Mouse (Mus musculus): ENCODE results near the gene Grid1. TPM values are rescaled to one million over a fixed set of nuclear protein-coding genes. Genes with fewer than 3 reads are reported as not detected.

Grid1 gene
- polyA plus RNA-seq, 1 experiment from 2014 or later = 0.28 TPM

DNA sequence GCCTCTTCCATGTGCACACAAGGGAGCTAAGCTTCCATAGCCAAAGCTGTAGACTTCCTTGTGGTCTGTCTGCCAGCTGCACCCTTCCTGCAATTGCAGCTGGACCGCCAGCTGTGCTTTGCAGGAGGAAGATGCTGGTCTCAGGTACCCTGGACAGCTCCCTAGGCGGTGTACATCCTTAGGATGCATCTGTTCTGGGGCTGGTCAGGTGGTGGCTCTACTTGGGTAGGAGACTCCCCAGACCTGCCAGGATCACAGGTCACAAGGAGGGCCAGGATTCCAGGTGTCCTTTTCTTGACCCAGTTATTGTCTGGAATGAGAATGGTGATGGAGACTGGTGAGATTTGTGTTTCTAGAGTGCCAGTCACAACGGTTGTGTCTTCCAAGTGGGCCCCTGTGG, 3.6 kb upstream of the Grid1 start:
- peak; percentile 13 for DNase-seq (ENCODE audit: low spot score)
- WGBS = 43% methylated on average over 3 of the region's 3 CpGs
- H3K27me3 ChIP-seq (ENCODE audit: low read depth, poor library complexity, severe bottlenecking) = peaks cover 76% of the 10 kb centered on the region
- no peak overlapping the region for H3K4me3 ChIP-seq
- no peaks in the 10 kb centered on the region for H3K36me3 ChIP-seq
- H3K27ac ChIP-seq (replicated peaks) = no peak overlapping the region
- no peaks in the 10 kb centered on the region for H3K9me3 ChIP-seq (replicated peaks)
- peaks cover 25% of the 10 kb centered on the region for H3K4me1 ChIP-seq

GRCm38 (mm10) chr14:34818387-34818980, 1.4 kb upstream of the Grid1 start:
- WGBS = 5% methylated on average over 9 of the region's 9 CpGs
- Histone ChIP-seq H3K27ac (replicated peaks) (0 out of 2 replicates have a peak overlapping the region, but pooled peaks have one; percentile 82), H3K4me3 (peak overlapping the region; percentile 75), H3K4me1 (peaks cover 39% of the 10 kb centered on the region), H3K36me3 (no peaks in the 10 kb centered on the region), H3K9me3 (replicated peaks) (no peaks in the 10 kb centered on the region), H3K27me3 (ENCODE audit: low read depth, poor library complexity, severe bottlenecking) (peaks cover 94% of the 10 kb centered on the region)
- no peak for DNase-seq (ENCODE audit: low spot score)

- 6% methylated on average over 66 of the region's 85 CpGs for WGBS
- H3K36me3 ChIP-seq = no peaks in the 10 kb centered on the region
- peaks cover 43% of the 10 kb centered on the region for H3K4me1 ChIP-seq
- peak; percentile 80 for DNase-seq (ENCODE audit: low spot score)
- peak overlapping the region; percentile 75 for H3K4me3 ChIP-seq
- H3K27me3 ChIP-seq (ENCODE audit: low read depth, poor library complexity, severe bottlenecking) = peaks cover 100% of the 10 kb centered on the region
- peak overlapping the region; percentile 82 for H3K27ac ChIP-seq (replicated peaks)
- no peaks in the 10 kb centered on the region for H3K9me3 ChIP-seq (replicated peaks)
Observed at GRCm38 (mm10) chr14:34819121-34819918, 588 bp upstream of the Grid1 start.

DNA sequence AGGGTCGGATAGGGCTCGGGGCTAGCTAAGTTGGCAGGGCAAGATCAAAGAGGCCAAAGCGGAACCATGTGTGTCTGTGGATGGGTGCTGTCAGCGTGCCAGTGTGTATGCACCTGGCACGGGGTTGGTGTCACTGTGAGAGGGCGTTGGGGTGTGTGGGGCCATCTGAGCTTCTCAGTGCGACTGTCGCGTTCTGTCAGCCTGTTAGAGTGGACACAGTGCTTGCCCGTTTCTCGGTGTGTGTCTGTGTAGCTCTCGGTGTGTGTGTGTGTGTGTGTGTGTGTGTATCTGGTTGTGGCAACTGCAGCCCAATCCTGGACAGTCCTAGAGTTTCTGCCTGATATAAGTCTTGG, 721 bp downstream of the Grid1 start:
- Histone ChIP-seq H3K4me3 (peak overlapping the region; percentile 75), H3K9me3 (replicated peaks) (no peaks in the 10 kb centered on the region), H3K27me3 (ENCODE audit: low read depth, poor library complexity, severe bottlenecking) (peaks cover 92% of the 10 kb centered on the region), H3K4me1 (peaks cover 43% of the 10 kb centered on the region), H3K36me3 (no peaks in the 10 kb centered on the region), H3K27ac (replicated peaks) (peak overlapping the region; percentile 82; the same call in 1 of the 2 replicates)
- no peak for DNase-seq (ENCODE audit: low spot score)
- WGBS = under 1% methylated on average over 12 of the region's 12 CpGs

GRCm38 (mm10) chr14:34821131-34821790, 1.4 kb downstream of the Grid1 start:
- H3K4me1 ChIP-seq = peaks cover 48% of the 10 kb centered on the region
- H3K9me3 ChIP-seq (replicated peaks) = no peaks in the 10 kb centered on the region
- H3K36me3 ChIP-seq = no peaks in the 10 kb centered on the region
- WGBS = under 1% methylated on average over 26 of the region's 26 CpGs
- H3K27ac ChIP-seq (replicated peaks) = no peak overlapping the region
- H3K4me3 ChIP-seq = peak overlapping the region; percentile 75
- DNase-seq (ENCODE audit: low spot score) = peak; percentile 37
- H3K27me3 ChIP-seq (ENCODE audit: low read depth, poor library complexity, severe bottlenecking) = peaks cover 91% of the 10 kb centered on the region

DNA sequence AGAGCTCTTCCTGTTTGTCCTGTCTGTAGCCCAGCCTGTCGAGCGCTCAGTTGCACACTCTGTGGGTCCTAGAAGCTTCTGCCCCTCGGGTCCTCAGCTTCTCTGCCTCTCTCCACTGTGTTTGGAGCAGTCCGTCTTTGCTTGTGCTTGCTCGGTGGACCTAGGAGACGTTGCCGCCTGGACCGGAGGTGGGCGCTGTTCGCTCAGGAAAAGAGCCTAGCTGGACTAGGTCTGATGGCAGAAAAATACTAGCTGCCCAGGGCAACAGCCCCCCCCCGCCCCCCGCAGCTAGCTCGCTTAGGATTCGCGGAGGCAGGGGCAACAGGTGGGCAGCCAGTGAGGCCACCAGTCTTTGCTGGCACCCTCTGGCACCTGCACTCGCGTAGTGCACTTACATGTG, 3.2 kb downstream of the Grid1 start:
- peak overlapping the region; percentile 46 for H3K4me3 ChIP-seq
- DNase-seq (ENCODE audit: low spot score) = peak; percentile 78
- no peaks in the 10 kb centered on the region for H3K9me3 ChIP-seq (replicated peaks)
- H3K27me3 ChIP-seq (ENCODE audit: low read depth, poor library complexity, severe bottlenecking) = peaks cover 72% of the 10 kb centered on the region
- no peaks in the 10 kb centered on the region for H3K36me3 ChIP-seq
- H3K27ac ChIP-seq (replicated peaks) = no peak overlapping the region
- WGBS = 2% methylated on average over 17 of the region's 17 CpGs
- peaks cover 48% of the 10 kb centered on the region for H3K4me1 ChIP-seq

GRCm38 (mm10) chr14:34824186-34824585, 4.3 kb downstream of the Grid1 start:
- DNase-seq (ENCODE audit: low spot score) = no peak
- 79% methylated on average over 3 of the region's 3 CpGs for WGBS
- H3K4me3 ChIP-seq = no peak overlapping the region
- peaks cover 42% of the 10 kb centered on the region for H3K4me1 ChIP-seq
- H3K27me3 ChIP-seq (ENCODE audit: low read depth, poor library complexity, severe bottlenecking) = peaks cover 61% of the 10 kb centered on the region
- no peaks in the 10 kb centered on the region for H3K36me3 ChIP-seq
- no peak overlapping the region for H3K27ac ChIP-seq (replicated peaks)
- no peaks in the 10 kb centered on the region for H3K9me3 ChIP-seq (replicated peaks)

- WGBS = 37% methylated on average over 3 of the region's 3 CpGs
Observed at GRCm38 (mm10) chr14:34825902-34826301, 6.0 kb downstream of the Grid1 start.

GRCm38 (mm10) chr14:34829831-34830230, 9.9 kb downstream of the Grid1 start:
- WGBS = 63% methylated on average over 6 of the region's 6 CpGs
- 0 out of 2 replicates have a peak, but pooled peaks cover 5% of the 10 kb centered on the region for H3K4me1 ChIP-seq
- no peak overlapping the region for H3K4me3 ChIP-seq
- H3K9me3 ChIP-seq (replicated peaks) = no peaks in the 10 kb centered on the region
- peaks cover 5% of the 10 kb centered on the region; the same call in 1 of the 2 replicates for H3K27me3 ChIP-seq (ENCODE audit: low read depth, poor library complexity, severe bottlenecking)
- DNase-seq (ENCODE audit: low spot score) = no peak
- H3K27ac ChIP-seq (replicated peaks) = no peak overlapping the region
- H3K36me3 ChIP-seq = no peaks in the 10 kb centered on the region

More at GRCm38 (mm10) chr14:34825902-34826301, 6.0 kb downstream of the Grid1 start:
- H3K27me3 ChIP-seq (ENCODE audit: low read depth, poor library complexity, severe bottlenecking) = peaks cover 44% of the 10 kb centered on the region
- no peaks in the 10 kb centered on the region for H3K36me3 ChIP-seq
- DNase-seq (ENCODE audit: low spot score) = no peak
- H3K4me1 ChIP-seq = peaks cover 27% of the 10 kb centered on the region
- H3K4me3 ChIP-seq = no peak overlapping the region
- no peak overlapping the region for H3K27ac ChIP-seq (replicated peaks)
- no peaks in the 10 kb centered on the region for H3K9me3 ChIP-seq (replicated peaks)

- Histone ChIP-seq H3K4me3 (no peak overlapping the region), H3K36me3 (no peaks in the 10 kb centered on the region), H3K27ac (replicated peaks) (no peak overlapping the region), H3K27me3 (ENCODE audit: low read depth, poor library complexity, severe bottlenecking) (no peaks in the 10 kb centered on the region), H3K4me1 (no peaks in the 10 kb centered on the region), H3K9me3 (replicated peaks) (no peaks in the 10 kb centered on the region)
- 87% methylated on average over 3 of the region's 3 CpGs for WGBS
- DNase-seq (ENCODE audit: low spot score) = no peak
Observed at GRCm38 (mm10) chr14:34837145-34837544, 17.2 kb downstream of the Grid1 start.

GRCm38 (mm10) chr14:34838999-34839398, 19.1 kb downstream of the Grid1 start:
- Histone ChIP-seq H3K9me3 (replicated peaks) (no peaks in the 10 kb centered on the region), H3K4me3 (no peak overlapping the region), H3K27ac (replicated peaks) (no peak overlapping the region), H3K27me3 (ENCODE audit: low read depth, poor library complexity, severe bottlenecking) (no peaks in the 10 kb centered on the region), H3K4me1 (no peaks in the 10 kb centered on the region), H3K36me3 (no peaks in the 10 kb centered on the region)
- 66% methylated on average over 6 of the region's 6 CpGs for WGBS
- DNase-seq (ENCODE audit: low spot score) = no peak

GRCm38 (mm10) chr14:34839898-34840297, 20.0 kb downstream of the Grid1 start:
- no peaks in the 10 kb centered on the region for H3K9me3 ChIP-seq (replicated peaks)
- no peaks in the 10 kb centered on the region for H3K36me3 ChIP-seq

DNA sequence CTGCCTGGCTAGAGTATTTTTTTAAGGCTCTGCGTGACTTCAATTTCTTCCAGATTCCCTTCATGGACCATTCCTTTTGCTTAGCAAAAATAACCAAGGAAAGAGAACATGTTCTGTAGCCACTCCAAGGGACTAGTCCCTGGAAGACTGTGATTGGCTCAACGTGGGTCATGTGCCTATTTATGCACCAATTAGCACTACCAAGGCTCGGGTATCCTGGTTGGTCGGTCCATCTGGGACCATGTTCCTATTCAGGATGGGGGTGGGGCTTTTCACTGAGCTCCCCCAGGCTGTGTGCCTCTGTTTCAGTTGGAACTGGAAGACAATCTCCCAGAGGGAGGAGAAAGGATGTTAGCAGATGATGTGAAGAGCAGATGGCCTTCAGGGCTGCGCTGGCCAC, 23.7 kb downstream of the Grid1 start:
- 83% methylated on average over 5 of the region's 5 CpGs for WGBS
- Histone ChIP-seq H3K27me3 (ENCODE audit: low read depth, poor library complexity, severe bottlenecking) (no peaks in the 10 kb centered on the region), H3K4me1 (no peaks in the 10 kb centered on the region), H3K36me3 (no peaks in the 10 kb centered on the region), H3K9me3 (replicated peaks) (no peaks in the 10 kb centered on the region), H3K4me3 (no peak overlapping the region), H3K27ac (replicated peaks) (no peak overlapping the region)
- no peak for DNase-seq (ENCODE audit: low spot score)

More at GRCm38 (mm10) chr14:34839898-34840297, 20.0 kb downstream of the Grid1 start:
- Histone ChIP-seq H3K4me1 (no peaks in the 10 kb centered on the region), H3K27me3 (ENCODE audit: low read depth, poor library complexity, severe bottlenecking) (no peaks in the 10 kb centered on the region), H3K27ac (replicated peaks) (no peak overlapping the region), H3K4me3 (no peak overlapping the region)
- no peak for DNase-seq (ENCODE audit: low spot score)
- 88% methylated on average over 4 of the region's 4 CpGs for WGBS
